ENCODE assay signal across 8 mouse cellular contexts in the genomic region with DNA sequence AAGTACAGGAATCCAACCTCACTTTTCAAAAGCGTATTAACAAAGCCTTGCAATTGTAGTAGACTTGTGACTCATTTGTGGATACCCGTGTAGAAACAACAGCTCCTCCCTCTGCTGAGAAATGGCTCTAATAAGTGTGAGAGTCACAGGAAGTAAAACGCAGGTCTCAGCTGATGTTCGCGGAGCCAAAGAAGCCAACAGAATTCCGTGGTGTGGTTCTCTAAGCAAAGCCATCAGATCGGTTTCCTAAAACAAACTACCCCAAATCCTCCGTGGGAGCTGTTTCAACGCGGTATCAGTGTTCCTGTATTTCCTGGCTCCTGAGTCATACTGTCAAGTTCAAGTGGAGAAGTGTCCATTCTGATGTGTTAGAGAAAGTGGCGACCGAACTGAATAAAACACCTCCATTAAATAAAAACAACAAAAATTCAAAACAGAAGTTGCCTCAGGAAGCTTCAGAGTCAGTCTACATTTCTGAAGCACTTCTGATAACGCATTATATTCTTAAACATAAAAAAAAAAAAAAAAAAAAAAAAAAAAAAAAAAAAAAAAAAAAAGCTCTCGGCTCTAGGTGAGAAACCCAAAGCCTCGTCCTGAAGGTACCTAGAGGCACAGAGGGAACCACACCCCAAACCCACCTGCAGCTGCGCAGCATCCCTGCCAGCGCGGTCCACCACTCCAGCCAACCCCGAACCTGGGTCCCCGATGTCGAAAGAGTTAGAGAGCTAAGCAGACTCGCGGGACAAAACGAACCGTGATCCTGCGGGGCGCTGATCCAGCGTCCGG. TPM values are rescaled to one million over a fixed set of nuclear protein-coding genes. Genes with fewer than 3 reads are reported as not detected.
DNase-seq lines count a peak whose midpoint lies in the region; ATAC-seq and TF ChIP-seq lines count a peak whose summit lies in the region.

No protein-coding gene starts in this region.

- TF ChIP-seq CTCF in midbrain, postnatal 0 days (IDR thresholded peaks at IDR 0.05) = no peak

- no peaks in the 10 kb centered on the region for H3K36me3 ChIP-seq in forebrain, embryonic 13.5 days (ENCODE audit: poor library complexity, severe bottlenecking)
- no peaks in the 10 kb centered on the region for H3K36me3 ChIP-seq in limb, embryonic 12.5 days
- H3K36me3 ChIP-seq in midbrain, postnatal 0 days (ENCODE audit: insufficient read depth, low read length) = no peaks in the 10 kb centered on the region

- H3K27me3 ChIP-seq in forebrain, embryonic 13.5 days = peaks cover 12% of the 10 kb centered on the region
- H3K27me3 ChIP-seq in limb, embryonic 12.5 days = 0 out of 2 replicates have a peak, but pooled peaks cover 3% of the 10 kb centered on the region
- peaks cover 4% of the 10 kb centered on the region; the same call in 1 of the 2 replicates for H3K27me3 ChIP-seq in midbrain, postnatal 0 days (ENCODE audit: insufficient read depth, low read length)

- ATAC-seq in activated CD4-positive, CD25-positive, alpha-beta regulatory T cell, adult 4 months = peak; percentile 73
- peak; percentile 70 for ATAC-seq in forebrain, embryonic 13.5 days
- peak; percentile 67 for ATAC-seq in limb, embryonic 12.5 days (ENCODE audit: insufficient number of reproducible peaks, insufficient read depth, low FRiP score, low TSS enrichment, low read depth)
- ATAC-seq in midbrain, postnatal 0 days (ENCODE audit: low FRiP score) = peak; percentile 55; the same call in 1 of the 2 replicates

- 0 out of 2 replicates have a peak, but pooled peaks cover 5% of the 10 kb centered on the region for H3K4me1 ChIP-seq in forebrain, embryonic 13.5 days
- H3K4me1 ChIP-seq in limb, embryonic 12.5 days (replicated peaks) = no peaks in the 10 kb centered on the region
- no peaks in the 10 kb centered on the region; the same call in 1 of the 2 replicates for H3K4me1 ChIP-seq in midbrain, postnatal 0 days (ENCODE audit: insufficient read depth, low read length)

- intact Hi-C loops in left cerebral cortex, postnatal 36 days (cut with DNase I) = no loop called here

- 5% methylated on average over 29 of the region's 29 CpGs for WGBS in forebrain, embryonic 13.5 days
- 6% methylated on average over 29 of the region's 29 CpGs for WGBS in limb, embryonic 12.5 days
- whole genome bisulfite sequencing in midbrain, postnatal 0 days = 6% methylated on average over 29 of the region's 29 CpGs

- peak overlapping the region; percentile 68 for H3K9ac ChIP-seq in forebrain, embryonic 13.5 days
- peak overlapping the region; percentile 71 for H3K9ac ChIP-seq in limb, embryonic 12.5 days (replicated peaks)
- peak overlapping the region; percentile 46; the same call in 1 of the 2 replicates for H3K9ac ChIP-seq in midbrain, postnatal 0 days (replicated peaks; ENCODE audit: low read length, poor library complexity, severe bottlenecking)

- peak overlapping the region; percentile 75 for H3K4me2 ChIP-seq in forebrain, embryonic 13.5 days
- H3K4me2 ChIP-seq in limb, embryonic 12.5 days = peak overlapping the region; percentile 80
- H3K4me2 ChIP-seq in midbrain, postnatal 0 days (ENCODE audit: low read depth, low read length, poor library complexity, severe bottlenecking) = peak overlapping the region; percentile 99

- H3K9me3 ChIP-seq in forebrain, embryonic 13.5 days (replicated peaks) = no peaks in the 10 kb centered on the region
- no peaks in the 10 kb centered on the region for H3K9me3 ChIP-seq in limb, embryonic 12.5 days
- H3K9me3 ChIP-seq in midbrain, postnatal 0 days (ENCODE audit: low read length) = no peaks in the 10 kb centered on the region

- H3K27ac ChIP-seq in forebrain, embryonic 13.5 days = no peak overlapping the region
- no peak overlapping the region for H3K27ac ChIP-seq in limb, embryonic 12.5 days
- no peak overlapping the region for H3K27ac ChIP-seq in midbrain, postnatal 0 days (ENCODE audit: low read depth, low read length)

- peak overlapping the region; percentile 66 for H3K4me3 ChIP-seq in forebrain, embryonic 13.5 days
- H3K4me3 ChIP-seq in limb, embryonic 12.5 days (replicated peaks) = peak overlapping the region; percentile 68
- H3K4me3 ChIP-seq in midbrain, postnatal 0 days (ENCODE audit: low read depth, low read length) = peak overlapping the region; percentile 84

- peak; percentile 20 to 44 for DNase-seq in spleen, postnatal 36 days (ENCODE audit: low spot score in 2 of 2)
- DNase-seq in spleen, postnatal 14 days (ENCODE audit: low spot score in 2 of 2) = no peak
- peak; percentile 18 for DNase-seq in midbrain, postnatal 0 days (ENCODE audit: low spot score)
- DNase-seq in left cerebral cortex, postnatal 36 days (ENCODE audit: low spot score in 2 of 2) = no peak
- DNase-seq in ovary, postnatal 14 days (ENCODE audit: low spot score) = no peak

RNA-seq across cellular contexts. Expression of gene Stx11, which starts 0.5 kb away (rescaled TPM):
- 10 to 100 TPM; 18.9 to 19.6 TPM for polyA plus RNA-seq in activated CD4-positive, CD25-positive, alpha-beta regulatory T cell, adult 4 months (2017; shearing (Covaris generic))
- polyA plus RNA-seq in forebrain, embryonic 13.5 days (2015; fragmentation: Nextera tagmentation; extraction: Ambion mirVana) = 0.58 and 0.67 TPM in 2 replicates
- 1.8 and 2.9 TPM in 2 replicates for polyA plus RNA-seq in limb, embryonic 12.5 days (2016; fragmentation: Nextera tagmentation; extraction: Ambion mirVana)
- 1.8 and 7.8 TPM in 2 replicates for total RNA-seq in midbrain, postnatal 0 days (2014; rRNA removed)
- 0.92 and 1.1 TPM in 2 replicates for polyA plus RNA-seq in midbrain, postnatal 0 days (2015; fragmentation: Nextera tagmentation; extraction: Ambion mirVana)
- total RNA-seq in left cerebral cortex, postnatal 36 days (2021) = under 1 TPM in 1 of 2 experiments, not detected in 1; 0.39 TPM

RNA-seq across cellular contexts. Expression of gene Sf3b5, which starts 41.6 kb away (rescaled TPM):
- polyA plus RNA-seq in activated CD4-positive, CD25-positive, alpha-beta regulatory T cell, adult 4 months (2017; shearing (Covaris generic)) = 10 to 100 TPM; 33.3 to 37.8 TPM
- 32.8 and 34.2 TPM in 2 replicates for polyA plus RNA-seq in forebrain, embryonic 13.5 days (2015; fragmentation: Nextera tagmentation; extraction: Ambion mirVana)
- 37.2 and 39.4 TPM in 2 replicates for polyA plus RNA-seq in limb, embryonic 12.5 days (2016; fragmentation: Nextera tagmentation; extraction: Ambion mirVana)
- total RNA-seq in midbrain, postnatal 0 days (2014; rRNA removed) = 18.4 and 24.8 TPM in 2 replicates
- polyA plus RNA-seq in midbrain, postnatal 0 days (2015; fragmentation: Nextera tagmentation; extraction: Ambion mirVana) = 24.2 and 24.8 TPM in 2 replicates
- total RNA-seq in left cerebral cortex, postnatal 36 days (2021) = 1 to 10 TPM; 7.3 to 8.5 TPM

Comparison
In these comparisons a context has a peak if more than half of its experiments do, and no peak if none do; other contexts are left out.
1. DNase-seq: peak in spleen, postnatal 36 days (2 of 2) and midbrain, postnatal 0 days (single experiment); none in spleen, postnatal 14 days (0 of 2), left cerebral cortex, postnatal 36 days (0 of 2) and ovary, postnatal 14 days (single experiment).
2. Peak in every context shown above with its lines, with median percentiles within 50 percentile points of each other: ATAC-seq, H3K4me2 ChIP-seq, H3K4me3 ChIP-seq and H3K9ac ChIP-seq.